Mouse (Mus musculus) heart, postnatal 0 days (tissue): ENCODE results near the gene Efnb3.

Source experiments
- CTCF ChIP-seq: IDR thresholded peaks from 2 replicates; pipeline ENCODE4 v1.5.1; 2016; ENCODE audit warnings: antibody characterized with exemption, control low read depth, low read depth
- EP300 ChIP-seq: IDR thresholded peaks from 2 replicates; pipeline ENCODE4 v1.6.1; 2016; ENCODE audit warnings: antibody characterized with exemption, low read depth

- no peak for TF ChIP-seq CTCF
- TF ChIP-seq EP300 = no peak
Observed at GRCm38 (mm10) chr11:69526631-69527030, 33.4 kb downstream of the Efnb3 start.
